Mouse (Mus musculus): Measurements from ENCODE around the gene Dusp14. TPM values are rescaled to one million over a fixed set of nuclear protein-coding genes. Genes with fewer than 3 reads are reported as not detected.

Gene Dusp14
- polyA plus RNA-seq, 1 experiment from 2014 or later: 45.7 TPM

DNA sequence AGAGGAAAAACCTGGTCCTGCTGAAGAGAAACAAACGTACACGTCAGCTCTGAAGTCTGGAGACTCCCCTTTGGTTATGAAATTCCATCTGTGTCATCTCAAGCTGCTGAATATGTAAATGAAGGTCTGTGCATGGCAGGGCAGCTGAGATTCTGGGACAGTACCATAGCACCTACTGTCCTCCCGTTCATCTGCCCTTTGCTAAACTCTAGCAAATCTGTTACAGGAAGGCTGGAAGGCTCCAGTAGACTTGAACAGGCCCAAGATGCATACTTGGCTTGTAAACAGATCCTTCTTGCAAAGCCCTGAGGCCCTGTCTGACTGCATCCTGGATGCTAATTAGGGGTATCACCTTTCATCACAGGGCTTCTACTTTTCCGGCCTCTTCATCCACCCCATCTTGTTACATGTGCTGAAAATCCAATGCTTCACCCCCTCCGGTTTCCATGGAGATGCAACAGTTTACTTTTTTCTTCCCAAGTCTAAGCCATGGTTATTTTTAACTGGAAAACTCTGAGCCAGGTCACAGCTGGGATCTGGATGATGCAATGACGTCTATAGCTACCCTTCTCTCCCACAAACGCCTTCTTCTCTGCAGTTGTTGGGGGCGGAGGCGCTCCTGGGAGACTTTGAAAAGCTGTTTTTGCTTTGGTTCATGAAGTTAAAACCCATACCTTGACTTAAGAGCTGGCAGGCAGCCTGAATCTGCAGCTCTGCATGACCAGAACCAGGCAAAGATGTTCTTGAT is 4.0 kb upstream of the Dusp14 start:
- Histone ChIP-seq H3K27ac (ENCODE audit: low read depth, low read length) (no peak overlapping the region), H3K4me3 (ENCODE audit: low read depth, low read length) (no peak overlapping the region), H3K9ac (ENCODE audit: low read length) (no peak overlapping the region), H3K36me3 (ENCODE audit: control insufficient read depth, insufficient read depth, low read length) (peaks cover under 1% of the 10 kb centered on the region; the same call in 1 of the 2 replicates), H3K9me3 (replicated peaks; ENCODE audit: control insufficient read depth, low read length) (no peaks in the 10 kb centered on the region), H3K4me2 (ENCODE audit: low read length) (no peak overlapping the region), H3K4me1 (ENCODE audit: control insufficient read depth, insufficient read depth, low read length) (no peaks in the 10 kb centered on the region), H3K27me3 (replicated peaks; ENCODE audit: control insufficient read depth, insufficient read depth, low read length) (peaks cover 8% of the 10 kb centered on the region; the same call in 1 of the 2 replicates)
- DNase-seq (ENCODE audit: low spot score) (no peak), ATAC-seq (no peak)
- 50% methylated on average over 9 of the region's 9 CpGs for WGBS

DNA sequence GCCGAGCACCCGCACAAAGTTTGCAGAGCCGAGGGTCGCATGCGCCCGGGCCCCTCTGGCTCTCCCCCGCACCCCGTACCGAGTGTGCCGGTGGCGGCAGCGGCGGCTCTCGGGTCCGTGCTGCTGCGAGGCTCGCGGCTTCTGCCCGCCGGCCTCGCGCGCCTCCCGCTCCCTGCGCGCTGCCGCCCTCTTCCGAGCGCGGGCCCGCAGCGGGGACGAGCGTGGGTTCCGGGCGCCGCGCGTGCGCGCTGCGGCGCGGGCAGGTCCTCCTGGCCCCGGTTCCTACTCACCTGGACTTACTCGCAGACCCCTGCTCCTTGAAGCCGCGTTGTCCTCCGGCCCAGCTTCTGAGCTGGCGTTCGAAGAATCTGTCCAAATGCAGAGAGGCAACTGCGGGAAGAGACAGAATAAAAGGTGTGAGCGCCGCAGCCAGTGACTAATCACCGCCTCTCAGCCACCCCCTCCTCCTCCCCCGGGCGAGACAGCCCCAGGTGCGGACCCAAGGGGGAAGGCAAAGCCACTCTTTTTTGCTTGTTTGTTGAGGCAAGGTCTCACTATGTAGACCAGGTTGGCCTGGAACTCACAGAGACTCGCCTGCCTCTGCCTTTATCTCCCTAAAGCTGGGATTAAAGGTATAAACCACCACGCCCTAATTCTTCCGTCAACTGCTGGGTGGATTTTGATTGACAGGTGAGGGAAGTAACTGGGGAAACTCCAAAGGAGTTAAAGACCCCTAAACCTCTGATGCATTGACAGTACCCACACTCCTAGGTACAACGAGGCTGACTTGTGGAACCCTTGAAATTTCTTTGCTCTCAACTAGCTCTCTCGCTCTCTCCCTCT is 649 bp downstream of the Dusp14 start:
- Histone ChIP-seq H3K9me3 (replicated peaks; ENCODE audit: control insufficient read depth, low read length) (no peaks in the 10 kb centered on the region), H3K4me3 (ENCODE audit: low read depth, low read length) (peak overlapping the region; percentile 64), H3K9ac (ENCODE audit: low read length) (peak overlapping the region; percentile 78), H3K27ac (ENCODE audit: low read depth, low read length) (0 out of 2 replicates have a peak overlapping the region, but pooled peaks have one; percentile 9), H3K27me3 (replicated peaks; ENCODE audit: control insufficient read depth, insufficient read depth, low read length) (peaks cover 14% of the 10 kb centered on the region; the same call in 1 of the 2 replicates), H3K36me3 (ENCODE audit: control insufficient read depth, insufficient read depth, low read length) (no peaks in the 10 kb centered on the region), H3K4me2 (ENCODE audit: low read length) (peak overlapping the region; percentile 87), H3K4me1 (ENCODE audit: control insufficient read depth, insufficient read depth, low read length) (peaks cover 7% of the 10 kb centered on the region; the same call in 1 of the 2 replicates)
- whole genome bisulfite sequencing: 2% methylated on average over 61 of the region's 63 CpGs
- ATAC-seq (peak; percentile 81), DNase-seq (ENCODE audit: low spot score) (peak; percentile 71)

DNA sequence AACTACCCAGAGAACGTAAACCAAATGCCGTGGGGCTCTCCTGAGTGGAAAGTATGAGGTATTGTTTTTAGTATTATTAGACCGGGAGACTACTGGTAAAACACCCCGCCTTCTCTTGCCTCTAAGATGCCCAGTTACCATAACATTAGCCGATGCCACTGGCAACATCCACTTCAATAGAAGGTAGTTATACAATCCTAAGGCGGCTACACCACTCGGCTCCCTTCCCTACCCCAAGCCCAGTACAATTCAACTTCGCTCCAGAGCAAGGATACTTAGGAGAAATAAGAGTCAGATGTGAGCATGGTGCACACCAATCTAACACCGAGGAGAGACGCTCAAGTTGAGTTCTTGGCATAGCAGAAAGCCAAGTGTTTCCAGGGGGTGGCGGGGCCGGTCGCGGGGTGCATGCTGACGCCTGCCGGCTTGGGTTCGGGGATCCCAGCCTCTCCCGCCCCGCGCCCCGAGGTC is 1.3 kb downstream of the Dusp14 start:
- peak overlapping the region; percentile 64 for H3K4me3 ChIP-seq (ENCODE audit: low read depth, low read length)
- peaks cover 14% of the 10 kb centered on the region; the same call in 1 of the 2 replicates for H3K27me3 ChIP-seq (replicated peaks; ENCODE audit: control insufficient read depth, insufficient read depth, low read length)
- WGBS: under 1% methylated on average over 21 of the region's 21 CpGs
- peak overlapping the region; percentile 78 for H3K9ac ChIP-seq (ENCODE audit: low read length)
- peak; percentile 57; the same call in 1 of the 2 replicates for ATAC-seq
- 0 out of 2 replicates have a peak overlapping the region, but pooled peaks have one; percentile 9 for H3K27ac ChIP-seq (ENCODE audit: low read depth, low read length)
- no peaks in the 10 kb centered on the region for H3K36me3 ChIP-seq (ENCODE audit: control insufficient read depth, insufficient read depth, low read length)
- peaks cover 7% of the 10 kb centered on the region; the same call in 1 of the 2 replicates for H3K4me1 ChIP-seq (ENCODE audit: control insufficient read depth, insufficient read depth, low read length)
- peak overlapping the region; percentile 87 for H3K4me2 ChIP-seq (ENCODE audit: low read length)
- H3K9me3 ChIP-seq (replicated peaks; ENCODE audit: control insufficient read depth, low read length): no peaks in the 10 kb centered on the region
- no peak for DNase-seq (ENCODE audit: low spot score)

DNA sequence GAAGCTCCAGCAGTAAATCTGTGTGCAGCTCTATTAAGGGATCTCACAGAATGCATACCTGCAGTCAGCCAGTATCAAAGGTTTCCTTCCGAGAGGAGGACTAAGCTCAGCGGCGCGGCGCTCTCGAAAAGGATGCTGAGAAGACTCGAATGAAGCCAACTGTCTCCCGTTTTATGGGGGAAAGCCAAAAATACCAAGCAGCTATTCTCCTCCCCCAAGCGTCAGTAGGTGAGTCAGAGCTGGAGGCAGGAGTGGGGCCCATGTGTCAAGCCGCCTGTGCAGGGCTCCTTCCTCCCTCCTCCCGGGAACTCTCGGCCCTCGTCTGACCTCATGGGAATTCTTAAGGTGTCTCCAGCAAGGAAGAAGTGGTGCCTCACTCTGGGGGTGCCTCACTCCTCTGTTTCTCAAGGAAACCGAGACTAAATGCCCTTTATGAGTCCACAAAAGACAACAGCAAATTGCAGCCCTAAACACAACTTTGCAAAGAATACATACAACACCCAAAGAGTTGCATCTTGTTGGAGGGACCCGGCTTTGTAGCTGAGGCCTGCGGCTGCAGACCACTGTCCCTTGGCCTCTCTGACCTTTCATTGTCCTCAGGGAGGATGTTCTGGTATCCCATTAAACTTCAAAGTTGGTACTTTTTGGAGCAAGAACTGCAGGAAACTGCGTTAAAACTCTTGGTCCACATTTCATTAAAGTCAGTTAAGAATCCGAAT is 2.0 kb downstream of the Dusp14 start:
- H3K27ac ChIP-seq (ENCODE audit: low read depth, low read length): no peak overlapping the region
- peak overlapping the region; percentile 64 for H3K4me3 ChIP-seq (ENCODE audit: low read depth, low read length)
- 4% methylated on average over 18 of the region's 18 CpGs for WGBS
- peaks cover 14% of the 10 kb centered on the region; the same call in 1 of the 2 replicates for H3K27me3 ChIP-seq (replicated peaks; ENCODE audit: control insufficient read depth, insufficient read depth, low read length)
- ATAC-seq: no peak
- peak overlapping the region; percentile 87 for H3K4me2 ChIP-seq (ENCODE audit: low read length)
- H3K9me3 ChIP-seq (replicated peaks; ENCODE audit: control insufficient read depth, low read length): no peaks in the 10 kb centered on the region
- peaks cover 7% of the 10 kb centered on the region; the same call in 1 of the 2 replicates for H3K4me1 ChIP-seq (ENCODE audit: control insufficient read depth, insufficient read depth, low read length)
- H3K9ac ChIP-seq (ENCODE audit: low read length): peak overlapping the region; percentile 78
- DNase-seq (ENCODE audit: low spot score): peak; percentile 58
- no peaks in the 10 kb centered on the region for H3K36me3 ChIP-seq (ENCODE audit: control insufficient read depth, insufficient read depth, low read length)

DNA sequence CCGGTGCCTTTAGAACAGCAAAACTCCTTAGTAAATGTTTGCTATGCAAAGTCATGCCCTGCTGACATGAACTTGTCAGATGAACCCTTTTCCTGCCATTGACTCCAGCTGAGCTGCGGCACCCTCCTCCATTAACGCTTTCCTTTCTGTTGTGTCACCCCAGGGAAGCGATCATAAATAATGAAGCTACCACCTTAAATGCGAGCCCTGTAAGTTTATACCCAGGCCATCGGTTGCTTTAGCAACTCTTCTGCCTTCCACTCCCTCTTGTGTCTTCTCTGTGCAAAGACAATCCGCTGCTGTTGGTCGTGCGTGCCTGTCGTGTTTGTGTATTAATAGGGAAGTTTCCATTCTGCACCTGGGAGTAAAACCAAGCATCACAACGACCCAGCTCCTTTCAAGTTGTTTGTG is 3.0 kb downstream of the Dusp14 start:
- Histone ChIP-seq H3K4me2 (ENCODE audit: low read length) (peak overlapping the region; percentile 87), H3K4me1 (ENCODE audit: control insufficient read depth, insufficient read depth, low read length) (peaks cover 7% of the 10 kb centered on the region; the same call in 1 of the 2 replicates), H3K4me3 (ENCODE audit: low read depth, low read length) (peak overlapping the region; percentile 64; the same call in 1 of the 2 replicates), H3K36me3 (ENCODE audit: control insufficient read depth, insufficient read depth, low read length) (no peaks in the 10 kb centered on the region), H3K27ac (ENCODE audit: low read depth, low read length) (no peak overlapping the region), H3K27me3 (replicated peaks; ENCODE audit: control insufficient read depth, insufficient read depth, low read length) (peaks cover 14% of the 10 kb centered on the region; the same call in 1 of the 2 replicates), H3K9me3 (replicated peaks; ENCODE audit: control insufficient read depth, low read length) (no peaks in the 10 kb centered on the region), H3K9ac (ENCODE audit: low read length) (no peak overlapping the region)
- ATAC-seq: 0 out of 2 replicates have a peak, but pooled peaks have one; percentile 37
- WGBS: 14% methylated on average over 11 of the region's 11 CpGs
- DNase-seq (ENCODE audit: low spot score): peak; percentile 59

DNA sequence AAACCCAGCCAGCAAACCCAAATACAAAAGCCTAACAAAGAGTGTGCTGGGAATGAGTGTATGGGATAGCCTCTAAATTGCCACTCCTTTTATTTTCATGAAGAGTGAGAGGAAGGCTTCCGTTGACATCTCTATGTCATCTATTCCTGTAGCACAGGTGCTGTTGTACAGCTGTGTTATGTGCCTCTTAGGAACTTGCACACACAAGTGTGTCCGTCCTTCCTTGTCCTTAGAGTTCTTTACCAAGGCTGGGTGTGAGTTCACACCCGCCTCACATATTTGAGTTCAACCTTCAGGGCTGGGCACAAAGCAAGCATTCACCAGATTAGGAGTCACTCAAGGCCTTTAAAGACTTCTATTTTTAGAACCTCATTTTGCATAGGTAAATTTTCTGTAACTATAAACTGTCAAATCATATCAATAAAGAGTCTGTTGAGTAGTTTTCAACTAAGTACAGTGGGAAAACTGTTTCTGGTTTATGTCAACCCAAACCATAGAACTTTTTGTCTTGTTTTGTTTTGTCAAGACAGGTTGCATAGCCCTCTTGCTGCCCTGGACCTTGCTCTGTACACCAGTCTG is 5.3 kb downstream of the Dusp14 start:
- Histone ChIP-seq H3K27ac (ENCODE audit: low read depth, low read length) (no peak overlapping the region), H3K9ac (ENCODE audit: low read length) (no peak overlapping the region), H3K4me1 (ENCODE audit: control insufficient read depth, insufficient read depth, low read length) (peaks cover 7% of the 10 kb centered on the region; the same call in 1 of the 2 replicates), H3K9me3 (replicated peaks; ENCODE audit: control insufficient read depth, low read length) (no peaks in the 10 kb centered on the region), H3K36me3 (ENCODE audit: control insufficient read depth, insufficient read depth, low read length) (no peaks in the 10 kb centered on the region), H3K4me3 (ENCODE audit: low read depth, low read length) (no peak overlapping the region), H3K27me3 (replicated peaks; ENCODE audit: control insufficient read depth, insufficient read depth, low read length) (0 out of 2 replicates have a peak, but pooled peaks cover 6% of the 10 kb centered on the region), H3K4me2 (ENCODE audit: low read length) (no peak overlapping the region)
- 87% methylated on average over 3 of the region's 3 CpGs for WGBS
- DNase-seq (ENCODE audit: low spot score) (no peak), ATAC-seq (no peak)

DNA sequence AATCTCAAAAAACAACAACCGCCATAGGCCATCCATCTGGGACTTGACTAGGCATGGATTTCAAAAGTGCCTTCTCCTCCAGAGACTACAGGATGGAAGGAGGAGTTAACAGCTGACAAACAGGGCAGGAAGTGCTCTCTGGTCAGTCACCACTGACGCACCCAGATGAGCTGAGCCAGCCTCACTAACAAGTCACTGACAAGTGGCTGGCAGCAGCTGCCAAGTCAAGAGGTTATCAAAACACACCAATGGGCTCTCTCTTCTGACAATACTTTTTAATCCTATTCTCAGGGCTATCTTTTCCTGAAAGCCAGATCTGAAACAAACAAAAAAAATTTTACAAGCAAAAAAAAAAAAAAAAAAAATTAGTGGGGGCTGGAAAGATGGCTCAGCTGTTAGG is 6.3 kb downstream of the Dusp14 start:
- Histone ChIP-seq H3K4me3 (ENCODE audit: low read depth, low read length) (no peak overlapping the region), H3K4me2 (ENCODE audit: low read length) (no peak overlapping the region), H3K9ac (ENCODE audit: low read length) (no peak overlapping the region), H3K9me3 (replicated peaks; ENCODE audit: control insufficient read depth, low read length) (no peaks in the 10 kb centered on the region), H3K4me1 (ENCODE audit: control insufficient read depth, insufficient read depth, low read length) (peaks cover 7% of the 10 kb centered on the region; the same call in 1 of the 2 replicates), H3K36me3 (ENCODE audit: control insufficient read depth, insufficient read depth, low read length) (no peaks in the 10 kb centered on the region), H3K27me3 (replicated peaks; ENCODE audit: control insufficient read depth, insufficient read depth, low read length) (0 out of 2 replicates have a peak, but pooled peaks cover 6% of the 10 kb centered on the region), H3K27ac (ENCODE audit: low read depth, low read length) (no peak overlapping the region)
- 85% methylated on average over 2 of the region's 2 CpGs for WGBS
- ATAC-seq: no peak
- no peak for DNase-seq (ENCODE audit: low spot score)

DNA sequence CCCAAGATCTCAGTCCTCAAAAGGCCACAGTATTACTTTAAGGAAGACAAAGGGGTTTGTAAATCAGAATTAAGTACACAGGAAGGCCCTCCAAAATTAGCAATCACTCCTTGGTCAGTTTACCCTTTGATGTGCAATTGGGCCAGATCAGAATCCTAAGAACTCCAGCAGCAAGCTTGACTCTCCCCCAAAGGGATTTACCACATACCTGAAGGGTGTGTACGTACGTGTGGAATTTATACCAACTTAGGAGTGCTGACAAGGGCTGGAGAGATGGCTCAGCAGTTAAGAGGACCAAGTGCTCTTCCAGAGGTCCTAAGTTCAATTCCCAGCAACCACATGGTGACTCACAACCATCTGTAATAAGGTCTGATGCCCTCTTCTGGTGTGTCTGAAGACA is 7.2 kb downstream of the Dusp14 start:
- Histone ChIP-seq H3K36me3 (ENCODE audit: control insufficient read depth, insufficient read depth, low read length) (no peaks in the 10 kb centered on the region), H3K4me1 (ENCODE audit: control insufficient read depth, insufficient read depth, low read length) (peaks cover 1% of the 10 kb centered on the region; the same call in 1 of the 2 replicates), H3K27me3 (replicated peaks; ENCODE audit: control insufficient read depth, insufficient read depth, low read length) (0 out of 2 replicates have a peak, but pooled peaks cover 1% of the 10 kb centered on the region), H3K27ac (ENCODE audit: low read depth, low read length) (no peak overlapping the region), H3K4me2 (ENCODE audit: low read length) (no peak overlapping the region), H3K9me3 (replicated peaks; ENCODE audit: control insufficient read depth, low read length) (no peaks in the 10 kb centered on the region), H3K9ac (ENCODE audit: low read length) (no peak overlapping the region), H3K4me3 (ENCODE audit: low read depth, low read length) (no peak overlapping the region)
- ATAC-seq: no peak
- DNase-seq (ENCODE audit: low spot score): no peak
- 95% methylated on average over 2 of the region's 2 CpGs for WGBS

All from forebrain, embryonic 14.5 days (tissue).